Mouse (Mus musculus) limb, embryonic 10.5 days (tissue): ENCODE measurements around the gene Kif22. TPM values are rescaled to one million over a fixed set of nuclear protein-coding genes. Genes with fewer than 3 reads are reported as not detected.
"Not testable (repeated sequence)": the region's sequence is repeated elsewhere in the genome, so short reads cannot be mapped to it uniquely, and the experiment has no call there.

Experiments used
- DNase-seq: peaks from one replicate; pipeline ENCODE4 v3.0.0-alpha.2; 2017; ENCODE audit warnings: low spot score
- H3K27ac ChIP-seq: fragments of 300-500 bp; sonication (generic); 2 replicates; pipeline ENCODE4 v1.5.1; 2016; ENCODE audit warnings: mild to moderate bottlenecking
- H3K27me3 ChIP-seq: fragments of 300-500 bp; sonication (generic); 2 replicates; pipeline ENCODE4 v1.6.1; 2016; ENCODE audit warnings: low read depth, mild to moderate bottlenecking; ENCODE audit not compliant: poor library complexity, severe bottlenecking
- H3K36me3 ChIP-seq: fragments of 300-500 bp; sonication (generic); 2 replicates; pipeline ENCODE4 v1.6.1; 2016; ENCODE audit warnings: mild to moderate bottlenecking, moderate library complexity
- H3K4me1 ChIP-seq: fragments of 300-500 bp; sonication (generic); 2 replicates; pipeline ENCODE4 v1.6.1; 2016
- H3K4me3 ChIP-seq: fragments of 300-500 bp; sonication (generic); 2 replicates; pipeline ENCODE4 v1.5.1; 2016; ENCODE audit warnings: mild to moderate bottlenecking, moderate library complexity
- H3K9me3 ChIP-seq: fragments of 300-500 bp; sonication (generic); replicated peaks from 2 replicates; pipeline ENCODE4 v1.6.1; 2016; ENCODE audit warnings: mild to moderate bottlenecking
- WGBS: fragments of 180-500 bp; shearing (Covaris S2); methylation state at CpG from one replicate; pipeline ENCODE4 v1.1.7; 2016; 5-methylcytosine and 5-hydroxymethylcytosine counted together
- polyA plus RNA-seq: library from polyadenylated mRNA; unstranded; fragments of >200 nt; fragmentation: Nextera tagmentation; extraction: Ambion mirVana; gene quantifications from 2 replicates; pipeline ENCODE4 v1.2.1, GENCODE M21; 2016

The Kif22 gene
- polyA plus RNA-seq: 215 and 219 TPM in 2 replicates

DNA sequence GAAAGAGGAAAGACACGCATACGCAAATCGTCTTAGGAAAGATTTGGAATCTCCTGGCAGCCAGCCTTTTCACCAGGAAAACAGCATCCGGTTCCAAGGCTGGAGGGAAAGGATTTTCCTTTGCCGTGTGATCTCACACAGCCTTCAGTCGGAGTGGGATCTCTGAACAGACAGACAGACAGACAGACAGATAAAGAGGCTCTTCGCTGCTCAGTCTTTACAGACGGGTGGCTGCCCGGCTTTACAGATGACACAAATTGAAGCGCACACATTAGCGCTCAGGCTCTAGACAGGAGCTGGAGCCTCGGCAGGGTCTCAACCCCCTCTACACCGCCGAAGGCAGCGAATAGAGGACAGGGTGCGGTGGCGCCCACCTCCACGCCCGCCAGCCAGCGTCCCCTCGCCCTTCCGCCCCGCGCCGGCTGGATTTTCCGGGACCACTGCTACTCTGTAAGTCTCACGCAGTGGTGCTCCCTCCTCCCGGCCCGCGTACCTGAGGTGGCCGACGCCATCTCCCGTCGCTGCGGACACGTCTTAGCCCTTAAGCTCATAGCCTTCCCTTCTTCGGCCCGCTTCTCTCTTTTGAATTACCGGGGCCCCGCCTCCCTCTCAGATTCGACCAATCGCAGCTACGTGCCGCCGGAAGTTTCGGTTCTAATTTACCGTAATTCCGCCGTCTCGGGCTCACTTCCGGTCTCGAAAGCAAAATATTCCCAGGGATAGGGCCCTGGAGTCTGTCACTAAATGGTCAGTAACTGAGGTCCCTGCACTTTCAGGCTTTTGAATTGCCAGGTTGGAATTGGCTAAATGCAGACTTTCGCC lies at the start of gene Kif22:
Gene Kif22 (minus strand): TSS at position 621 of the 822 bp plus-strand sequence.
- peaks cover 20% of the 10 kb centered on the region for H3K4me1 ChIP-seq
- peak; percentile 89 for DNase-seq
- peaks cover 36% of the 10 kb centered on the region for H3K36me3 ChIP-seq
- WGBS: under 1% methylated on average over 53 of the region's 53 CpGs
- H3K9me3 ChIP-seq: no peaks in the 10 kb centered on the region
- peak within 1 kb of the TSS; percentile 94 for H3K27ac ChIP-seq
- H3K4me3 ChIP-seq: peak within 1 kb of the TSS; percentile 97
- H3K27me3 ChIP-seq: no peaks in the 10 kb centered on the region

DNA sequence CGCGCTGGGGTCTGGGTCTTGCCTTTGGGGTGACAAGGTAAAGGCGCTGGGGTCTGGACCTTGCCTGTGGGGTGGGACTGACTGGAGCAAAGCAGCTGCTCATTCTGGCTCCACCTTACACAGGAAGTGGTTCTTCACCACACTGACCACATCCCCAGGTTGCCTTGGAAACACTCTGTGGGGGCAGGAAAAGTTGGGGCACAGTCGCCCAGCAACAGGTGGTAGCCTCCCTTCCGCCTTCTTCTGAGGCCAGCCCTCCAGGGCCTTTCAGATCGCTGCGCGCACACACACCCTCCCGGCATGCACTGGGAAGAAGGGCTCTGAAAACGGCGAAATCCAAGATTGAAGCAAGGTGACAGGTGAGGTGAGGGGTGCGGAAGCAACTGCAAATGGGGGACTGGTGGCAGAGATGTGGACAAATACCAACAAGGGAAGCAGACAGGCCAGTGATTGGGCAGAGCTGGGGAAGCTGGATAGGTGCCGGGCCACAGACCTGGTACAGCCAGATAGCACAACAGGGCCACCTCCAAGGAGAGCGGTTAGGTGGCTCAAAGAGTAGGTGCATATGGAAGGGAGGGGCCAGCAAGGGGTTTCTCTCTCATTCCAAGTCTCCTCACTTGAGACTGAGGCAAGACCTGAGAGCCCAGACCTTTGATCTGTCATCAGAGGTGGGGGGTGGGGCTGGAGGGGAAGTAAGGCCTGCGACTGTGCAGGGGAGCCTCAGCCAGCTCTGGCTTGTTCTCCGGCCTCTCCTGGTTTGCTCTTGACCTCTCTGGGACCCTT lies 49.0 kb upstream of the Kif22 start, which contains the start of gene AI467606:
Gene AI467606 (plus strand): TSS at position 246 of the 783 bp plus-strand sequence.
- 61% methylated on average over 16 of the region's 16 CpGs for WGBS
- Histone ChIP-seq H3K4me3 (peak within 1 kb of the TSS; percentile 18; the same call in 1 of the 2 replicates), H3K27me3 (peaks cover 5% of the 10 kb centered on the region; the same call in 1 of the 2 replicates), H3K4me1 (peaks cover 30% of the 10 kb centered on the region), H3K9me3 (no peaks in the 10 kb centered on the region), H3K27ac (peak within 1 kb of the TSS; percentile 70), H3K36me3 (no peaks in the 10 kb centered on the region)
- DNase-seq: no peak

DNA sequence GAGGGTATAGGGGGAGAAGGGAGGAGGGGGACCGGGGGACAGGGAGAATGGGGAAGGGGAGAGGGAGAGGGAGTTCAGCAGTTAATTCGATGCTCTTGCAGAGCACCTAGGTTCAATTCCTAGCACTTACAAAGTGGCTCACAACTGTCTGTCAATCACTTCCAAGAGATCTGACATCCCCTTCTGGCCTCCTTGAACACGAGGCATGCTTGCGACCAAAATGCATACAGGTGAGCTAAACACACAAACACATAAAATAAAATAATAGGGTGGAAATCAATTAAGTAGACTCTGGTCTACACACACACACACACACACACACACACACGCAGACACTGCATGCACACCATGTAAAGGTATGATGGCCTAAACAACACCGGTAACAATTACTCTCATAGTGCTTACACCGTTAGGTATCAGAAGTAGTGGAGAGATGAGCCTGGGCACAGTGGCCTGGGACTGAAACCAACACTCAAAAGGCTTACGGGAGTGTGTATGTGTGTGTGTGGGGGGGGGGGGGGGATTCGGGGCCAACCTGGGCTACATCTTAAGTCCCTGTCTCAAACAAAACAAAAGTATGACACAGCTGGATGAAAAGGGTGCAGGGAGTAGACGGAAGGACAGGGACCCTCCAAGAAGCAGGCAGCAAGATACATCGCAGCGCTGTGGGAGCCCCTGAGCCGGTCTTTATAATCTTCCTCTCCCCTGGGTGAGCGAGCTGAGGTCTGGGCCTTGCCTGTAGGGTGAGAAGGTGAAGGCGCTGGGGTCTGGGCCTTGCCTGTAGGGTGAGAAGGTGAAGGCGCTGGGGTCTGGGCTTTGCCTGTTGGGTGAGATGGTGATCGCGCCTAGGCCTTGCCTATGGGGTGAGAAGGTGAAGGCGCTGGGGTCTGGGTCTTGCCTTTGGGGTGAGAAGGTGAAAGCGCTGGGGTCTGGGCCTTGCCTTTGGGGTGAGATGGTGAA lies 48.2 kb upstream of the Kif22 start:
- WGBS: 88% methylated on average over 20 of the region's 20 CpGs
- H3K9me3 ChIP-seq: no peaks in the 10 kb centered on the region
- no peaks in the 10 kb centered on the region for H3K36me3 ChIP-seq
- H3K4me1 ChIP-seq: peaks cover 28% of the 10 kb centered on the region
- H3K27ac ChIP-seq: peak overlapping the region; percentile 70; the same call in 1 of the 2 replicates
- peaks cover 5% of the 10 kb centered on the region; the same call in 1 of the 2 replicates for H3K27me3 ChIP-seq
- H3K4me3 ChIP-seq: 0 out of 2 replicates have a peak overlapping the region, but pooled peaks have one; percentile 18
- DNase-seq: no peak

DNA sequence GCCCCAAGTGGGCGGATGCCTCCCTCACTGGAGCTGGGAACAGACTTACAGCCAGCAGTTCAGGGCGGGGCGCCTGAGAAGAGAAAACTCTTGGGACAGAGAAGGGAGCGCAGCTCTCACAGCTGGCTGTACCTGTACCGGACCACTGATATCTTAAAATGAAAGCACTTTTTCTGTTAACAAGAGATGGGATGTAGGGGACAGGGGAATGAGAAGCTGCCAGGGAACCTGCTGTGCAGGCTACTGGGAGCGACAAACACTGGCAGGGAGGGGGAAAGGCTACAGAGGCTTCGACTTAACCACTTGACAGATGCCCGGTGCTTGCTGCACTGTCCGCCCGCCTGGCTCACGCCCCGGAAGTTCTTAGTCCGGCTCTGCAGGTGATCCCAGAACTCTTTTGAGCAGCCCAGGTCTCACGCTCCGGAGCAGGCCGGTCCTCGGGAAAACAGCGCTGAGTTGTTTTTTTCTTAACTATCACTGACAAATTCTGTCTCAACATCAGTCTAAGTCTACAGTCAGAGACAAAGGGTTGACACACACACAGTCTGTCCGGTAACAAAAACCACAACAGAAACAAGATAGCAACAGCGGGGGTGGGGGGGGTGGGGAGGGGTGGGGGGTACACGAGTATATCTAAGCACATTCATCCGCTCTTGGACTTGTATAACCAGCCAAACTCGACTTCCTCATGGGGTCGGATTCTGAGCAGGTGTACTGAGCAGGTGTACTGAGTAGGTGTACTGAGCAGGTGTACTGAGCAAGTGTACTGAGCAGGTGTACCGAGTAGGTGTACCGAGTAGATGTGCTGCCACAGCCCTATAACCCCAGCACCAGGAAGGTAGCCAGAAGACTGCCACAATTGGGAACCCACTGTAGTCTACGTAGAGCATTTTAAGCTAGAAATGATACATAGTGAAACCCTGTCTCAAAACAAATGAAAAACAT lies 46.9 kb upstream of the Kif22 start:
- H3K27ac ChIP-seq: 0 out of 2 replicates have a peak overlapping the region, but pooled peaks have one; percentile 30
- H3K4me1 ChIP-seq: peaks cover 28% of the 10 kb centered on the region
- no peaks in the 10 kb centered on the region for H3K9me3 ChIP-seq
- H3K4me3 ChIP-seq: peak overlapping the region; percentile 18
- no peak for DNase-seq
- H3K27me3 ChIP-seq: peaks cover 5% of the 10 kb centered on the region; the same call in 1 of the 2 replicates
- WGBS: 25% methylated on average over 27 of the region's 27 CpGs
- no peaks in the 10 kb centered on the region for H3K36me3 ChIP-seq

DNA sequence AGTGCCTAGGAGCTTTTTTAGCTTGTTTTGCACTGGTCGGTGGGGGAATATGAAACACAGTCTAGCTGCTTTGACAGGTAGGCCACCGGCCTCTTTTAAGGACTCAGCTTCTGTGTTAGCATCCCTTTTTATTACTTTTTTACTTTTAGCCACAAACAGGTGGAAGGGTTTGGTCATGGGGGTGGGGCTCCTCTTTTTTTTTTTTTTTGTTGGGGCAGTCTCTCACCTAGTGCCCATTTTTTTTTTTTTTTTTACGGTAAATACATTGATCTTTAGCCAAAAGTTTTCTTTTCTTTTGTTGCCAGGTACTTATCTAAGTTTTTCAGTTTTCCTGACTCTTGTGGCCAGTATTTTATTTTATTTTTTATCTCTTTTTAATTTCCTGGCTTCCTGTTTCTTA lies 45.8 kb upstream of the Kif22 start:
- Histone ChIP-seq H3K27ac (no peak overlapping the region), H3K9me3 (no peaks in the 10 kb centered on the region), H3K4me1 (peaks cover 28% of the 10 kb centered on the region), H3K27me3 (peaks cover 5% of the 10 kb centered on the region; the same call in 1 of the 2 replicates), H3K36me3 (no peaks in the 10 kb centered on the region), H3K4me3 (no peak overlapping the region)
- 90% methylated on average over 3 of the region's 3 CpGs for WGBS
- DNase-seq: no peak

DNA sequence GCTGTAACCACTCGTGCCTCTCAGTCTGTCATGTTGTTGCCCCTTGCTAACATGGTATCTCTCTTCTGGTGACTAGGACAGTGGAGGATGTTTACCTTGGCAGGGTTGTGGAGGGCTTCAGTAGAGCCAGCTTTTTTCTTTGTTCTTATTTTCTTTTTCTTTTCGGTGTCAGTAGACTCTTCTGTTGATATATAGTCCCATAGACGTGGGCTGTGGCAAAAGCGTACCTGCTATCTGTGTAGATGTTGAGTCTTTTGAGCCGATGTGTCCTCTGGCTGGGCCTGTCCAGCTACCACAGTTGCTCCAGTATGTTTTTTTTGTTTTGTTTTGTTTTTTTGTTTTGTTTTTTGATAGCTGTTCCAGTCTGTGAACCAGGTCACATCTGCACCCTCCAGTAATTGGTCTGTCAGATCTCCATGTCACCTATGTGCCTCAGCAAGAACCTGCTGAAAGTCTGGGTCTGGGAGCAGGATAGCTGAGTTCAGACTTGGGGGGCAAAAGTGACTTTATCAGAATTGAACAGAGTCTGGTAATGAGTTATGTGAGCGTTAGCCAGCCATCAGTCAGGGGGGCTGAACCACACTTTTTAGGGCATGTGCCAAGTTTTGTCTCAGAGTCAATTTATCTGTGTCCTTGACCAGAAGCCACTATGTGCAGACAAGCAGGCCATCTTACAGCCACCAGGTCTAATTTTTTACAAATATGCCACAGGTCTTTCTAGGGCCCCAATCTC lies 45.2 kb upstream of the Kif22 start, which contains the start of gene Zg16:
Gene Zg16 (minus strand): TSS at position 51 of the 733 bp plus-strand sequence.
- H3K27me3 ChIP-seq, H3K4me3 ChIP-seq, H3K9me3 ChIP-seq, H3K27ac ChIP-seq, H3K36me3 ChIP-seq, DNase-seq: not testable (repeated sequence)
- WGBS: 85% methylated on average over 6 of the region's 6 CpGs
- peaks cover 28% of the 10 kb centered on the region for H3K4me1 ChIP-seq

DNA sequence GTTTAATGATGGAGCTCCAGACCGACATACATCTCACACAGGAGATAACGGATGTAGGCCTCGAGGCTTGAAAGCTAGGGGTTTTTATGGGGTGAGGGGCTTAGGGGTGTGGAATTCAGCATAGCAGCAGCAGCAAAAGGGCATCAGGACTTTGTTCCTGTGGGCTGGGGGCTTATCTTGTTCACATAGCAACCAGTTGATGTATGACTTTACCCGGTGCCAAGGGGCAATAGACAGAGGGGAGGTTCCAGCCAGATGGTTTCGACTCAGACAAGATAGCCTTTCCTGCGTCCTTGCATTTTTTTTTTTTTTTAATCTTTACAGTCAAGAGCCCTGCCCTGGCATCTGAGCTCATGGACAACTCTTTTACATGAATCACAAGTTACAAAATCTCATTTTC lies 43.5 kb upstream of the Kif22 start:
- H3K27me3 ChIP-seq, DNase-seq, H3K4me3 ChIP-seq, H3K36me3 ChIP-seq, H3K27ac ChIP-seq, H3K9me3 ChIP-seq: not testable (repeated sequence)
- H3K4me1 ChIP-seq: peaks cover 11% of the 10 kb centered on the region
- 62% methylated on average over 6 of the region's 6 CpGs for WGBS

DNA sequence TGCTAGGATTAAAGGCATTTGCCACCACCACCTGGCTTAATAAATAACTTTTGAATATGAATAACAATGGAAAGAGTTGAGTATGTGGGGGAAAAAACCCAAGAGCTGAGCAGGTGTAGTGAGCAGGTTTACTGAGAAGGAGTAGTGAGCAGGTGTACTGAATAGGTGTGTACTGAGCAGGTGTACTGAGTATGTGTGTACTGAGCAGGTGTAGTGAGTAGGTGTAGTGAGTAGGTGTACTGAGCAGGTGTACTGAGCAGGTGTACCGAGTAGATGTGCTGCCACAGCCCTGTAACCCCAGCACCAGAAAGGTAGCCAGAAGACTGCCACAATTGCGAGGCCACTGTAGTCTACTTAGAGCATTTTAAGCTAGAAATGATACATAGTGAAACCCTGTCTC lies 42.5 kb upstream of the Kif22 start:
- H3K27me3 ChIP-seq: peaks cover 5% of the 10 kb centered on the region; the same call in 1 of the 2 replicates
- H3K36me3 ChIP-seq: no peaks in the 10 kb centered on the region
- no peak overlapping the region for H3K4me3 ChIP-seq
- H3K4me1 ChIP-seq: peaks cover 11% of the 10 kb centered on the region
- H3K9me3 ChIP-seq: no peaks in the 10 kb centered on the region
- no peak overlapping the region for H3K27ac ChIP-seq
- DNase-seq: no peak
- 86% methylated on average over 2 of the region's 2 CpGs for WGBS

DNA sequence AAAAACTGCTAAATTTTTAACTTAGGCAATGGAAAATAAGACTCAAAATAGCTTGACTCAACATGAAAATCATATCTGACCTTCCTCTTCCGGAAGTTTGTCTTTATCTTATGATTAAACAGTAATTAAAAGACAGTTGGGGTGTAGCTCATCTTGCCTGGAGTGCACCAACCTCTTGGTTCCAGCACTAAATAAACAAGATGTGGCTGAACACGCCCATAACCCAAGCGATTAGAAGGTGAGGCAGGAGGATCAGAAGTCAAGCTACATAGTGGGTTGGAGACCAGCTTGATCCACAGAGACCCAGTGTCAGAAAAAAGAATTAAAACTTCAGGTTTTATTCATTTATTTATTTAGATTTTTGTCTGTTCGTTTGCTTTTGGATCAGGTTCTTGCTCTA lies 41.4 kb upstream of the Kif22 start:
- no peak overlapping the region for H3K27ac ChIP-seq
- no peaks in the 10 kb centered on the region for H3K9me3 ChIP-seq
- H3K36me3 ChIP-seq: no peaks in the 10 kb centered on the region
- DNase-seq: no peak
- peaks cover under 1% of the 10 kb centered on the region; the same call in 1 of the 2 replicates for H3K27me3 ChIP-seq
- peaks cover 3% of the 10 kb centered on the region for H3K4me1 ChIP-seq
- no peak overlapping the region for H3K4me3 ChIP-seq
- 85% methylated on average over 4 of the region's 4 CpGs for WGBS

DNA sequence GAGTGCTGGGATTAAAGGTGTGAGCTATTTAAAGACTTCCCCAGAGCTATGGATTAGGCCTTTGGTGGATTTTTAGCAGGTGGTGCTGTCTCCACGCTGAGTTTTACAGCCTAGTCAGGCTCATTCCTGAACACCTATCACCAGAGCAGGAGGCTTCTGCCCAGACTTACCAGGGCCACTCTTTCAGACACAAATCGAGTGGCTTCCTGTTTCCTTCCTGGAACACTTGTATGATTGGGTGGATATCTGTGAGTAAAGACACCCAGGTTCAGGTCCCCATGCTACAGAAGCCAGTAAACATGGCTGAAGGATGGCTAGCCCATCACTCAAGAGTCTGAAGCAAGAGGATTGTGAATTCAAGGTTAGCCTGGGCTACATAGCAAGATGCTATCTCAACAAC lies 40.7 kb upstream of the Kif22 start:
- no peaks in the 10 kb centered on the region for H3K27me3 ChIP-seq
- H3K36me3 ChIP-seq: no peaks in the 10 kb centered on the region
- H3K27ac ChIP-seq: no peak overlapping the region
- WGBS: 64% methylated on average over 2 of the region's 2 CpGs
- no peak for DNase-seq
- 0 out of 2 replicates have a peak, but pooled peaks cover 3% of the 10 kb centered on the region for H3K4me1 ChIP-seq
- H3K4me3 ChIP-seq: no peak overlapping the region
- H3K9me3 ChIP-seq: no peaks in the 10 kb centered on the region

DNA sequence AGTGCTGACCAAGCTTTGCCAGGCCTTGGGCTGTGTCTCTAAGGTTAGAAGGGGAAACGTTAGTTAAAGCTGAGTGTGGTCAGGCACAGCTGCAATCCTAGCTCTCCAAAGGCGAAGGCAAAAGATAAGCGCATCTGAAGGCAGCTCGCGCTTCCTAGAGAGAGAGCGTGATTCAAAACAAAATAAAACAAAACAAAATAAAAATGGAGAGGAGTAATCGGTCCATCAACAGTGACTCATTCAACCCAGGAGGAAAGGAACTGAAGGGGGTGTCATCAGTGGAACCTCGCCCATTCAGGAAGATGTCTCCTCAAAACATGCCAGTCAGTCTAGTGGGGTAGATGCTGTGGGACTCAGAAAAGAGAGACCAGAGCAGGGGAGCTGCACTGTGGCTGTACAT lies 40.0 kb upstream of the Kif22 start:
- Histone ChIP-seq H3K4me3 (no peak overlapping the region), H3K27ac (no peak overlapping the region), H3K36me3 (no peaks in the 10 kb centered on the region), H3K27me3 (no peaks in the 10 kb centered on the region), H3K9me3 (no peaks in the 10 kb centered on the region), H3K4me1 (0 out of 2 replicates have a peak, but pooled peaks cover 3% of the 10 kb centered on the region)
- WGBS: 85% methylated on average over 8 of the region's 8 CpGs
- DNase-seq: no peak
